Mouse (Mus musculus) hindbrain, embryonic 10.5 days (tissue): Measurements from ENCODE around the gene LTO1. TPM values are rescaled to one million over a fixed set of nuclear protein-coding genes. Genes with fewer than 3 reads are reported as not detected.

Source experiments
- DNase-seq: peaks from one replicate; pipeline ENCODE4 v3.0.0-alpha.2; 2017; ENCODE audit warnings: low spot score
- H3K27ac ChIP-seq: fragments of 300-500 bp; sonication (generic); 2 replicates; pipeline ENCODE4 v1.5.1; 2016; ENCODE audit warnings: mild to moderate bottlenecking, moderate library complexity
- H3K27me3 ChIP-seq: fragments of 300-500 bp; sonication (generic); 2 replicates; pipeline ENCODE4 v1.6.1; 2016; ENCODE audit warnings: mild to moderate bottlenecking; ENCODE audit not compliant: poor library complexity, insufficient read depth, severe bottlenecking
- H3K36me3 ChIP-seq: fragments of 300-500 bp; sonication (generic); 2 replicates; pipeline ENCODE4 v1.6.1; 2016; ENCODE audit warnings: mild to moderate bottlenecking, moderate library complexity
- H3K4me1 ChIP-seq: fragments of 300-500 bp; sonication (generic); replicated peaks from 2 replicates; pipeline ENCODE4 v1.6.1; 2016; ENCODE audit warnings: mild to moderate bottlenecking
- H3K4me3 ChIP-seq: fragments of 300-500 bp; sonication (generic); 2 replicates; pipeline ENCODE4 v1.5.1; 2016; ENCODE audit warnings: mild to moderate bottlenecking, moderate library complexity
- H3K9me3 ChIP-seq: fragments of 300-500 bp; sonication (generic); 2 replicates; pipeline ENCODE4 v1.6.1; 2016; ENCODE audit warnings: mild to moderate bottlenecking, moderate library complexity
- WGBS: fragments of 180-500 bp; shearing (Covaris S2); methylation state at CpG from one replicate; pipeline ENCODE4 v1.1.7; 2016; 5-methylcytosine and 5-hydroxymethylcytosine counted together
- polyA plus RNA-seq: library from polyadenylated mRNA; unstranded; fragments of >200 nt; fragmentation: Nextera tagmentation; extraction: Ambion mirVana; gene quantifications from 2 replicates; pipeline ENCODE4 v1.2.1, GENCODE M21; 2016

Gene LTO1
- polyA plus RNA-seq, 1 experiment from 2014 or later = 30.5 TPM

GRCm38 (mm10) chr7:144963911-144964310 is 49.0 kb downstream of the LTO1 start:
- Histone ChIP-seq H3K4me1 (peaks cover 7% of the 10 kb centered on the region), H3K4me3 (no peak overlapping the region), H3K36me3 (no peaks in the 10 kb centered on the region), H3K9me3 (no peaks in the 10 kb centered on the region), H3K27me3 (no peaks in the 10 kb centered on the region), H3K27ac (no peak overlapping the region)
- 96% methylated on average over 1 of the region's 1 CpGs for WGBS
- no peak for DNase-seq

- Histone ChIP-seq H3K36me3 (no peaks in the 10 kb centered on the region), H3K27me3 (no peaks in the 10 kb centered on the region), H3K4me1 (0 out of 2 replicates have a peak, but pooled peaks cover 4% of the 10 kb centered on the region), H3K9me3 (no peaks in the 10 kb centered on the region), H3K27ac (no peak overlapping the region), H3K4me3 (no peak overlapping the region)
- DNase-seq = no peak
- WGBS = 85% methylated on average over 4 of the region's 4 CpGs
These were observed 49.4 kb downstream of the LTO1 start for GRCm38 (mm10) chr7:144964316-144964715.

- H3K9me3 ChIP-seq = no peaks in the 10 kb centered on the region
- DNase-seq = no peak
- 0 out of 2 replicates have a peak, but pooled peaks cover 2% of the 10 kb centered on the region for H3K4me1 ChIP-seq
- H3K4me3 ChIP-seq = no peak overlapping the region
- H3K27me3 ChIP-seq = no peaks in the 10 kb centered on the region
- no peak overlapping the region for H3K27ac ChIP-seq
- whole genome bisulfite sequencing = 78% methylated on average over 5 of the region's 5 CpGs
- H3K36me3 ChIP-seq = no peaks in the 10 kb centered on the region
These were observed 51.0 kb downstream of the LTO1 start for GRCm38 (mm10) chr7:144965893-144966292.

GRCm38 (mm10) chr7:144970997-144971768 is 56.3 kb downstream of the LTO1 start:
- H3K27me3 ChIP-seq = no peaks in the 10 kb centered on the region
- WGBS = 77% methylated on average over 8 of the region's 8 CpGs
- no peaks in the 10 kb centered on the region for H3K9me3 ChIP-seq
- 0 out of 2 replicates have a peak, but pooled peaks cover 6% of the 10 kb centered on the region for H3K4me1 ChIP-seq
- H3K27ac ChIP-seq = no peak overlapping the region
- no peak for DNase-seq
- no peaks in the 10 kb centered on the region for H3K36me3 ChIP-seq
- H3K4me3 ChIP-seq = no peak overlapping the region

- Histone ChIP-seq H3K36me3 (no peaks in the 10 kb centered on the region), H3K27ac (no peak overlapping the region), H3K4me3 (no peak overlapping the region), H3K9me3 (no peaks in the 10 kb centered on the region), H3K27me3 (no peaks in the 10 kb centered on the region), H3K4me1 (0 out of 2 replicates have a peak, but pooled peaks cover 6% of the 10 kb centered on the region)
- no peak for DNase-seq
- 42% methylated on average over 2 of the region's 2 CpGs for WGBS
These were observed 56.9 kb downstream of the LTO1 start for GRCm38 (mm10) chr7:144971769-144972168.

- no peak for DNase-seq
- Histone ChIP-seq H3K27ac (no peak overlapping the region), H3K9me3 (no peaks in the 10 kb centered on the region), H3K4me1 (0 out of 2 replicates have a peak, but pooled peaks cover 6% of the 10 kb centered on the region), H3K36me3 (no peaks in the 10 kb centered on the region), H3K27me3 (no peaks in the 10 kb centered on the region), H3K4me3 (no peak overlapping the region)
- WGBS = 78% methylated on average over 8 of the region's 8 CpGs
These were observed 58.6 kb downstream of the LTO1 start for GRCm38 (mm10) chr7:144973461-144973860.

GRCm38 (mm10) chr7:144977121-144977520 is 62.2 kb downstream of the LTO1 start:
- Histone ChIP-seq H3K36me3 (no peaks in the 10 kb centered on the region), H3K4me3 (no peak overlapping the region), H3K27ac (no peak overlapping the region), H3K4me1 (peaks cover 10% of the 10 kb centered on the region; the same call in 1 of the 2 replicates), H3K27me3 (no peaks in the 10 kb centered on the region), H3K9me3 (0 out of 2 replicates have a peak, but pooled peaks cover 5% of the 10 kb centered on the region)
- 86% methylated on average over 2 of the region's 2 CpGs for WGBS
- DNase-seq = no peak

- H3K9me3 ChIP-seq = 0 out of 2 replicates have a peak, but pooled peaks cover 5% of the 10 kb centered on the region
- WGBS = 82% methylated on average over 5 of the region's 5 CpGs
- DNase-seq = no peak
- no peak overlapping the region for H3K27ac ChIP-seq
- peaks cover 10% of the 10 kb centered on the region; the same call in 1 of the 2 replicates for H3K4me1 ChIP-seq
- H3K36me3 ChIP-seq = no peaks in the 10 kb centered on the region
- no peak overlapping the region for H3K4me3 ChIP-seq
- H3K27me3 ChIP-seq = no peaks in the 10 kb centered on the region
These were observed 64.9 kb downstream of the LTO1 start for GRCm38 (mm10) chr7:144979814-144980213.

Other genes with a start within 250 kb of the LTO1 start
- 7.4 and 12.9 TPM in 2 replicates for gene Ano1, start 163.1 kb upstream of the LTO1 start, polyA plus RNA-seq
- 1.7 and 2.6 TPM in 2 replicates for gene Fgf3, start 77.0 kb upstream of the LTO1 start, polyA plus RNA-seq
- gene Fgf4, start 67.7 kb upstream of the LTO1 start, polyA plus RNA-seq = 0.15 TPM in 1 of 2 replicates, not detected in the other
- gene Fgf15, start 18.6 kb upstream of the LTO1 start, polyA plus RNA-seq = 43.4 and 55.3 TPM in 2 replicates
- gene Ccnd1, start 24.8 kb downstream of the LTO1 start, polyA plus RNA-seq = 166 and 220 TPM in 2 replicates